Mouse (Mus musculus): ENCODE measurements around the gene Smad9. TPM values are rescaled to one million over a fixed set of nuclear protein-coding genes. Genes with fewer than 3 reads are reported as not detected.

The Smad9 gene
- polyA plus RNA-seq, 1 experiment: not detected

DNA sequence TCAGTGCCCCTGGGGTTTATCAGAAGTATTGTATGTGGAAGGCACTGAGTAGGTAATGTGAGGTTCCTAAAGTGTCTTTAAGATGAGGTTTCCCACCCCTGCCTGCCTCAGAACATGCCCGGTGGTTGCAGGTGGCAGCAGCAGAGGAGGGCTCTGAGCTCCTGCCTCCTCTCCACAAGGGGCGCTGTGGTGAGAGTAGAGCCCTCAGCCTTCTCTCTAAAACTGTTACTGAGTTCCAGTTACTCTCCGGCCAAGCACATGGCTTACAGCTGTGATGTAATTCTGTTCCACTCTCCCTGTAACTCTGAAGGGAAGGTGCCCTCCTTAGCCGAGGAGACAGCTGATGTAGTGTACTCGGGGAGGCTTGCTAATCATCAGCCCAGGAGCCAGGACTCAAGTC is 9.6 kb upstream of the Smad9 start:
- H3K9ac ChIP-seq (ENCODE audit: low read depth, poor library complexity, severe bottlenecking): no peak overlapping the region
- peak; percentile 69 for TF ChIP-seq CTCF (IDR thresholded peaks at IDR 0.05; ENCODE audit: low read depth, low read length)
- TF ChIP-seq POLR2A (IDR thresholded peaks at IDR 0.05; ENCODE audit: insufficient read depth, low read length): no peak
- TF ChIP-seq EP300 (IDR thresholded peaks at IDR 0.05; ENCODE audit: insufficient read depth, low read depth, low read length): no peak

DNA sequence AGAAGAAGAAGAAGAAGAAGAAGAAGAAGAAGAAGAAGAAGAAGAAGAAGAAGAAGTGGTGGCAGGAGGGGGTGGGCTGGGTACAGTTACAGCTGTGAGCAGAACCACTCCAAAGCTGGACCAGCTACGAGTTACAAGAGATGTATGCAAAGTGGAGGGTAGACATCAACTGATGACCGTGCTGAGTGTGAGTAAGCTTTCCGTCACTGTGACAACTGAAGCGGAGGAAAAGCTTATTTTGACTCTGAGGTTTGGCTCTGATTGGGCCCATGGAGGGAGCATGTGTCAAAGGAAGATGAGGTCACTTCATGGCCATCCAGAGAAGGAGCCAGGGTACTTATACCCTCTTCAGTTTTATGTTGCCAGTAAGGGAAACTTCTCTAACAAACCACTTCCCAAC is 2.0 kb upstream of the Smad9 start:
- Histone ChIP-seq H3K4me3 (ENCODE audit: low read depth, low read length) (no peak overlapping the region), H3K27me3 (ENCODE audit: control insufficient read depth, insufficient read depth, low read length, poor library complexity, severe bottlenecking) (no peaks in the 10 kb centered on the region), H3K36me3 (ENCODE audit: control insufficient read depth, insufficient read depth, low read length, poor library complexity, severe bottlenecking) (peaks cover 7% of the 10 kb centered on the region), H3K9me3 (replicated peaks; ENCODE audit: control insufficient read depth, insufficient read depth, low read length, poor library complexity, severe bottlenecking) (no peaks in the 10 kb centered on the region), H3K9ac (ENCODE audit: low read depth, poor library complexity, severe bottlenecking) (no peak overlapping the region), H3K27ac (ENCODE audit: insufficient read depth, low read length) (no peak overlapping the region), H3K4me1 (ENCODE audit: control insufficient read depth, insufficient read depth, low read length) (no peaks in the 10 kb centered on the region)
- no peak for TF ChIP-seq POLR2A (IDR thresholded peaks at IDR 0.05; ENCODE audit: insufficient read depth, low read length)
- no peak for TF ChIP-seq EP300 (IDR thresholded peaks at IDR 0.05; ENCODE audit: insufficient read depth, low read depth, low read length)
- TF ChIP-seq CTCF (IDR thresholded peaks at IDR 0.05; ENCODE audit: low read depth, low read length): no peak

More for the DNA sequence above, 9.6 kb upstream of the Smad9 start:
- Histone ChIP-seq H3K4me1 (ENCODE audit: control insufficient read depth, insufficient read depth, low read length) (no peaks in the 10 kb centered on the region), H3K27me3 (ENCODE audit: control insufficient read depth, insufficient read depth, low read length, poor library complexity, severe bottlenecking) (no peaks in the 10 kb centered on the region), H3K9me3 (replicated peaks; ENCODE audit: control insufficient read depth, insufficient read depth, low read length, poor library complexity, severe bottlenecking) (no peaks in the 10 kb centered on the region), H3K4me3 (ENCODE audit: low read depth, low read length) (no peak overlapping the region), H3K27ac (ENCODE audit: insufficient read depth, low read length) (peak overlapping the region; percentile 21; the same call in 1 of the 2 replicates), H3K36me3 (ENCODE audit: control insufficient read depth, insufficient read depth, low read length, poor library complexity, severe bottlenecking) (peaks cover 39% of the 10 kb centered on the region)

DNA sequence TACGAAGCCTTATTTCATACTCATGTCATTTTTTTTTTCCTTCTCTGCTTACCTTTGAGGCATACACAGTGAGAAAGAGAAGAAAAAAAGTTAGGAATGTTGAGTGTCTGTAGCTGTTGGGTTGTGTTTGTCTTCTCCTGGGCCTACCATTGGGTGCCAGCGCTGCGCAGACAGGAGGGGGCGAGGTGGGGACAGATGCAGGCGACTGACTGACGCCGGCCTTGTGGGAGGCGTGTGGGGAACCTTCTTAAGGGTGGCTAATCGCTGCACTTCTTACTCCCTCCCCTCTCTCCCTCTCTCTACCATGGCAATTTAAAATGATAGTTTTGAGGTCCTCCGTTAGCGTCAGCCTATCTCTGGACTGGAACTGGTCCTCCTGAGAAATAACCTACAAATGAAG is 676 bp downstream of the Smad9 start:
- H3K27ac ChIP-seq (ENCODE audit: insufficient read depth, low read length): no peak overlapping the region
- H3K4me3 ChIP-seq (ENCODE audit: low read depth, low read length): no peak overlapping the region
- H3K9ac ChIP-seq (ENCODE audit: low read depth, poor library complexity, severe bottlenecking): no peak overlapping the region

DNA sequence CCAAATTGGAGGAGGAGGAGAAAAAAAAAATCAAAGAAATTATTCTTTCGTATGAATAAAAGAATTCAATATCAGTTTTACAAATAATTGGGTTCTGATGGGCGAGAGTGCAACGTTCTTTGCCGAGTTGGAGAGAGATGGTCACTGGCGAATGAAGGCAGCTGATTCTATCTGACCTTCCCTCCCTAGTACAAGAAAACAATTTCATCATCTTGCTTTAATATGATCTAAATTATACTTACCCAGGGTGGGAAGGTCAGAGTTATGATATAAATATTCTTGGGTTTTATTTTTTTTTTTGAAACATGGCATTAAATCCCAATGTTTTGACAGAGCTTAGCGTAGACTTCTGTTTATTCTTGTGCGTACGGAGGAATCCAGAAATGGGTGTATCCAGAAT is 2.1 kb downstream of the Smad9 start:
- H3K27ac ChIP-seq (ENCODE audit: insufficient read depth, low read length): no peak overlapping the region
- no peaks in the 10 kb centered on the region for H3K4me1 ChIP-seq (ENCODE audit: control insufficient read depth, insufficient read depth, low read length)
- no peaks in the 10 kb centered on the region for H3K36me3 ChIP-seq (ENCODE audit: control insufficient read depth, insufficient read depth, low read length, poor library complexity, severe bottlenecking)
- no peak overlapping the region for H3K9ac ChIP-seq (ENCODE audit: low read depth, poor library complexity, severe bottlenecking)
- no peak overlapping the region for H3K4me3 ChIP-seq (ENCODE audit: low read depth, low read length)
- H3K27me3 ChIP-seq (ENCODE audit: control insufficient read depth, insufficient read depth, low read length, poor library complexity, severe bottlenecking): no peaks in the 10 kb centered on the region
- TF ChIP-seq EP300 (IDR thresholded peaks at IDR 0.05; ENCODE audit: insufficient read depth, low read depth, low read length): no peak
- no peak for TF ChIP-seq CTCF (IDR thresholded peaks at IDR 0.05; ENCODE audit: low read depth, low read length)
- no peak for TF ChIP-seq POLR2A (IDR thresholded peaks at IDR 0.05; ENCODE audit: insufficient read depth, low read length)
- H3K9me3 ChIP-seq (replicated peaks; ENCODE audit: control insufficient read depth, insufficient read depth, low read length, poor library complexity, severe bottlenecking): no peaks in the 10 kb centered on the region

More for the DNA sequence above, 676 bp downstream of the Smad9 start:
- no peaks in the 10 kb centered on the region for H3K4me1 ChIP-seq (ENCODE audit: control insufficient read depth, insufficient read depth, low read length)
- no peaks in the 10 kb centered on the region for H3K36me3 ChIP-seq (ENCODE audit: control insufficient read depth, insufficient read depth, low read length, poor library complexity, severe bottlenecking)
- no peaks in the 10 kb centered on the region for H3K27me3 ChIP-seq (ENCODE audit: control insufficient read depth, insufficient read depth, low read length, poor library complexity, severe bottlenecking)
- TF ChIP-seq EP300 (IDR thresholded peaks at IDR 0.05; ENCODE audit: insufficient read depth, low read depth, low read length) (no peak), CTCF (IDR thresholded peaks at IDR 0.05; ENCODE audit: low read depth, low read length) (no peak), POLR2A (IDR thresholded peaks at IDR 0.05; ENCODE audit: insufficient read depth, low read length) (no peak)
- no peaks in the 10 kb centered on the region for H3K9me3 ChIP-seq (replicated peaks; ENCODE audit: control insufficient read depth, insufficient read depth, low read length, poor library complexity, severe bottlenecking)

DNA sequence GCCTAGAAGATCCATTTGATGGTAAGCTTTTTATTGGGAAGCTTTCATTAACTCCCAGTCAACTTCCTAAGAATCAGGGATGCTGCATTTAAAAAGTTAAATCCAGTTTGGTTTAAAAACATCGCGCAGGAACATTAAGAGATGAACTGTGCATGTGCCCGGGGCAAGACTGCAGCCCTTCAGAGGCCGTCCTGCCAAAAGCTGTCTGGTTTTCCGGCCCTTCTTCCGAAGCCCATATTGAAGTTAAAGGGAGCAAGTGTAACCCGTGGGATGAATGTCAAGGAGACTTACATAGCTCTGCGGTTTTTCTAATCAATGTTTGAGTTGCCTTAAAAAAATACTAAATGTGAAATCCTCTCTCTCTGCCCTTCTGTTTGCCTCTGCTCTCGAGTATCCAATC is 3.8 kb downstream of the Smad9 start:
- Histone ChIP-seq H3K36me3 (ENCODE audit: control insufficient read depth, insufficient read depth, low read length, poor library complexity, severe bottlenecking) (no peaks in the 10 kb centered on the region), H3K9me3 (replicated peaks; ENCODE audit: control insufficient read depth, insufficient read depth, low read length, poor library complexity, severe bottlenecking) (no peaks in the 10 kb centered on the region), H3K4me3 (ENCODE audit: low read depth, low read length) (no peak overlapping the region), H3K4me1 (ENCODE audit: control insufficient read depth, insufficient read depth, low read length) (no peaks in the 10 kb centered on the region), H3K27ac (ENCODE audit: insufficient read depth, low read length) (no peak overlapping the region), H3K9ac (ENCODE audit: low read depth, poor library complexity, severe bottlenecking) (no peak overlapping the region), H3K27me3 (ENCODE audit: control insufficient read depth, insufficient read depth, low read length, poor library complexity, severe bottlenecking) (no peaks in the 10 kb centered on the region)
- no peak for TF ChIP-seq CTCF (IDR thresholded peaks at IDR 0.05; ENCODE audit: low read depth, low read length)
- no peak for TF ChIP-seq EP300 (IDR thresholded peaks at IDR 0.05; ENCODE audit: insufficient read depth, low read depth, low read length)
- no peak for TF ChIP-seq POLR2A (IDR thresholded peaks at IDR 0.05; ENCODE audit: insufficient read depth, low read length)

DNA sequence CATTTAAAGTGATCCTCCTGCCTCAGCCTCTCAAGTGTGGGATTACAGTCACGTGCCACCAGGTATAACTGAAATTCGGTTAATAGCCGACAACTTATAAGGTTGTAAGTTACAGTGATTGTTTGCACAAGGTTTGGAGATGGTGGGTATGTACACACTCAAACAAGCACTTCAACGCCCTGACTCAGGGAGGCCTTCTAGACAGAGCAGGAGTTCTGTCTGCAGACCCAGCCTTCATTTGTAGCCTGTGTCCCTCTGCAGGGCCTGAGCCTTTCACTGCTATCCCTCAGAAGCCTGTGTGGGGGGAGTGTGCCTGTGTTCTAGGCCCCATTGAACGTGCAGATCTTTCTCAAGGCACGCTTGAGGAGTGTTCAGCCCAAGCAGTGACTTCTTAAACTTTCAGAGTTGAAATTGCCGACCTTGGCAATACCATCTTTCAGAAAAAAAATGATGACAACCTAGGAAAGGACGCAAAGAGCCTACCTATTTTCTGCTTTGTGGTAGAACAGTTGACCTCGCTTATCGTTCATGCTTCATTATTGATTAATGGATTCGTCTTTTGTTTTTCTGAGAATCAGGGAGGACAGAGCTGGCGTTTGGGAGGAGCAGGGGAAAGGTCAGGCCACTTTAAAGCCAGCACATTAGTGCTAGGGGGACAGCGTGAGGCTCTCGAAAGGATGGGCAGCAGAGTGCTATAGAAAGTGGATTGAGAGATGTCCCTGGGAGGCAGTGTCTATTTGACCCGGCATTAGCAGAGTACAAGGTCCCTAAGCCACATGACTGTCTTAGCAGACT is 5.1 kb downstream of the Smad9 start:
- TF ChIP-seq EP300 (IDR thresholded peaks at IDR 0.05; ENCODE audit: insufficient read depth, low read depth, low read length) (no peak), POLR2A (IDR thresholded peaks at IDR 0.05; ENCODE audit: insufficient read depth, low read length) (no peak), CTCF (IDR thresholded peaks at IDR 0.05; ENCODE audit: low read depth, low read length) (no peak)
- Histone ChIP-seq H3K9ac (ENCODE audit: low read depth, poor library complexity, severe bottlenecking) (no peak overlapping the region), H3K27ac (ENCODE audit: insufficient read depth, low read length) (no peak overlapping the region), H3K36me3 (ENCODE audit: control insufficient read depth, insufficient read depth, low read length, poor library complexity, severe bottlenecking) (no peaks in the 10 kb centered on the region), H3K9me3 (replicated peaks; ENCODE audit: control insufficient read depth, insufficient read depth, low read length, poor library complexity, severe bottlenecking) (no peaks in the 10 kb centered on the region), H3K27me3 (ENCODE audit: control insufficient read depth, insufficient read depth, low read length, poor library complexity, severe bottlenecking) (no peaks in the 10 kb centered on the region), H3K4me3 (ENCODE audit: low read depth, low read length) (no peak overlapping the region), H3K4me1 (ENCODE audit: control insufficient read depth, insufficient read depth, low read length) (no peaks in the 10 kb centered on the region)
